Mouse (Mus musculus) stomach, adult 2 months (tissue): ENCODE data around the gene Clec2e. TPM values are rescaled to one million over a fixed set of nuclear protein-coding genes. Genes with fewer than 3 reads are reported as not detected.

Experiments used
- polyA plus RNA-seq: library from polyadenylated mRNA; depleted of rRNA; stranded (reverse); fragments of >200 nt; gene quantifications from 2 replicates; pipeline ENCODE4 v1.2.3, GENCODE M21; 2012; rRNA removed

Gene Clec2e
- polyA plus RNA-seq = 0.04 TPM in 1 of 2 replicates, not detected in the other

DNA sequence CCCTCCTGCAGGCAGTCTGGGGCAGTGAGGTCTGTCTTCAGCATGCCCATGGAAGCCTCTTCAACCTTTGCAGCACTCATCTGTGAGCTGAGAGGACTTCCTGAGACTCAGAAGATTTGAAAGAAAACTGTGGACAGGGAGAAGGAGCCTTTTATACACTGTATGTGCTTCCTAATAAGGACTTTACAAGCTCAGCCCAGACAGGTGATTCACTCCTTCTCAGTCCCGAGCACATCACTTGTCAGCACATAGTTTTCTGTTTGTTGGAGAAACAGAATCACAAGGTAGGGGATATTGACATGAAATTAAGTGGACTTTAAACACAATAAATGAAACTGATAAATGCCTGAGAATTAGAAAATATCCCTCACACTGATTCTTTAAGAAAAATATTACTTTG, at the start of gene Clec2e:
Gene Clec2e (minus strand): TSS at position 120 of the 400 bp plus-strand sequence.

DNA sequence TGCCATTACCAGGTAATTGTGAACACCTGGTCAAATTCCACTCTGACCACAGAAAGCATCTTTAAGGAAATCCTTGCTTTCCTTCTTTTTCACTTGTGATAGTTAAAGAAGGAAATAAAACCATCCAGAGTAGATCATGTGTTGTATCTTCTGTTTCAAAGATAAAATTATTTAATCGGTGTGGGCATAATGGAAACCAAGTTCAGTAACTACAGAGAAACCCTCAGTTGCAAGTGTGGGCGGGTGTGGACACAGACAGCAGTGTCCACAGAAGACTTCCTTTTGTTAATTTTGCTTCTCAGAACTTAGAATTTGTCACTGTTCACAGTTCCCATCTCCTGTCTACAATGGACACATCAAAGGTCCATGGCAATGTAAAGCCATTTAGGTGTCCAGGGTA, 55.1 kb downstream of the Clec2e start, which contains the start of gene Klrb1f:
Gene Klrb1f (plus strand): TSS at position 301 of the 400 bp plus-strand sequence.

Other genes starting within 250 kb of the Clec2e start
- gene Clec2i, start 213.3 kb downstream of the Clec2e start, polyA plus RNA-seq = not detected in 2 replicates
- gene BC035044, start 209.8 kb downstream of the Clec2e start, polyA plus RNA-seq = 0.03 and 0.09 TPM in 2 replicates
- gene Clec2g, start 166.5 kb downstream of the Clec2e start, polyA plus RNA-seq = 0.36 and 0.46 TPM in 2 replicates
- not detected in 2 replicates for gene Klrb1f, start 55.0 kb downstream of the Clec2e start, polyA plus RNA-seq
- 6.4 and 6.8 TPM in 2 replicates for gene Clec2d, start 79.7 kb upstream of the Clec2e start, polyA plus RNA-seq
- gene Cd69, start 174.5 kb upstream of the Clec2e start, polyA plus RNA-seq = not detected in 2 replicates
- not detected in 2 replicates for gene 4922502D21Rik, start 230.9 kb upstream of the Clec2e start, polyA plus RNA-seq
- 0.22 and 0.23 TPM in 2 replicates for gene Clec12a, start 241.8 kb upstream of the Clec2e start, polyA plus RNA-seq